Mouse (Mus musculus) brain, embryonic 18.5 days (tissue): ENCODE measurements around the gene Rnf150.

ENCODE experiments used
- DNase-seq: peaks from one replicate; pipeline ENCODE4 v3.0.0-alpha.2; 2012; ENCODE audit warnings: low read depth, low spot score

The Rnf150 gene

GRCm38 (mm10) chr8:82939912-82940311 lies 76.8 kb downstream of the Rnf150 start:
- no peak for DNase-seq

GRCm38 (mm10) chr8:82943223-82944006 lies 80.3 kb downstream of the Rnf150 start:
- no peak for DNase-seq

- DNase-seq = no peak
These were observed 82.7 kb downstream of the Rnf150 start for GRCm38 (mm10) chr8:82945867-82946266.

- DNase-seq = no peak
These were observed 83.5 kb downstream of the Rnf150 start for GRCm38 (mm10) chr8:82946658-82947057.

GRCm38 (mm10) chr8:82955162-82955754 lies 92.1 kb downstream of the Rnf150 start:
- no peak for DNase-seq

GRCm38 (mm10) chr8:82959491-82959890 lies 96.3 kb downstream of the Rnf150 start:
- DNase-seq = no peak

DNA sequence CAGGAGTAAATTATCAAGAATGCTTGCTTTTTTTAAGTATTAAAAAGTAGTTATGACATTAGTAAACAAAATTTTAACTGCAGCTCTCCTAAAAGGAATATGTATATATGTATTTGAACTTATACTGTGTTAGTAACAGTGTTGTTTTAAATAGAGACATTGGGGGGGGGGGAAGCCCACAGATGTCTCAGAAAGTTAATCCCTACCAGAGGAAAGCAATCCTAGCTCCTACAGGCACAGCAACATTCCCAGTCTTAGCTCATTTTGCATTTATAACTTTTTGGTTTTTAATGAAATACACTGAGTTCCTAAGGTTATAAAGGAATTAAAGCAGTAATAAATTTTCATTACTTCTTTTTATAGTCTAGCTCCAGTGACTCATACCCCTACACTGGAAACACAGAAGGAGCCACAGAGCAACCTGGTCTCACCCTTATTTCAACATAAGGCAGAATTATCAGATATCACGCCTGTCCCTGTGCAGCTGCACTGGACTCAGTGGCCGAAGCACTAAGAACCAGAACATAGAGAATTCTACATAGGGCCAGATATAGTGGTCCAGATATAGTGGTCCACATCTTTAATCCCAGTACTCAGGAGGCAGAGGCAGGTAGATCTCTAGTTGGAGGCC lies 96.9 kb downstream of the Rnf150 start:
- no peak for DNase-seq

DNA sequence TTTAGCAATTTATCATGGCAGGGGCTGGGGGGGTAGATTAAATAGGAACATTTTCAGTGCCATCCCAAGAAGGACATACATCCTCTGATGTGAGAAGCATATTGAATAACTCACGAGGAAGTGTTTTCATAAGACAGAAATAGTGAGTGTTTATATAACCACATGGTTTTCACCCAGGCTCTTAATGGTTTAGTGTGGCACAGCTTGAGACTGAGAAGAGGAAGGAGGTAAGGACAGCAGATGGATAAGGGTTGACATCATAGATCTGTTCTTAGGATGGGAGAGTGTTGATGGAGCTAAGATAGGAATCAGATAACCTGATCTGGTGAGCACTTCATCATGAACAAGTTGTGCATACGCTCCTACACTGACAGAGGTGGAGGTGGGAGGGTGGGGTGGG lies 101.4 kb downstream of the Rnf150 start:
- DNase-seq = no peak

GRCm38 (mm10) chr8:82967879-82968678 lies 104.9 kb downstream of the Rnf150 start:
- DNase-seq = no peak

- DNase-seq = no peak
These were observed 106.8 kb downstream of the Rnf150 start for GRCm38 (mm10) chr8:82969967-82970366.

DNA sequence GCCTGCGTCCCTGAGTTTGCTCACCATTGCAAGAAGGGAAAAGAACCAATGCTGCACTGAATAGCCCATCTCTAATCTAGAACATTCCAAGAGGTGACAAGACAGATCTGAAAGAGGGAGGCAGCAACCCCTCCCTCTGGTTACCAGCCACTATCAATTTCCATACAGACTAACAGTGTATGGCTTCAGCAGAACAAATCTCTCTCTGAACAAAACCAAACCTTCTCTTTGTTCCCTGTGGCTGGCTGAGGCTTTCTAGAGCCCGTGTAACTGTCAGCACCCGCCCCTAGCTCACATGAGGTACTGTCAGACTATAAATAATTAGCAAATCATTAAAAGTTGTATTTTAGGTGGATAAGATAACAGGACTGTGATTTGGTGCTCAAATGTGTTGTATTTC lies 109.7 kb downstream of the Rnf150 start:
- DNase-seq = no peak

GRCm38 (mm10) chr8:82973331-82973730 lies 110.2 kb downstream of the Rnf150 start:
- DNase-seq = no peak

DNA sequence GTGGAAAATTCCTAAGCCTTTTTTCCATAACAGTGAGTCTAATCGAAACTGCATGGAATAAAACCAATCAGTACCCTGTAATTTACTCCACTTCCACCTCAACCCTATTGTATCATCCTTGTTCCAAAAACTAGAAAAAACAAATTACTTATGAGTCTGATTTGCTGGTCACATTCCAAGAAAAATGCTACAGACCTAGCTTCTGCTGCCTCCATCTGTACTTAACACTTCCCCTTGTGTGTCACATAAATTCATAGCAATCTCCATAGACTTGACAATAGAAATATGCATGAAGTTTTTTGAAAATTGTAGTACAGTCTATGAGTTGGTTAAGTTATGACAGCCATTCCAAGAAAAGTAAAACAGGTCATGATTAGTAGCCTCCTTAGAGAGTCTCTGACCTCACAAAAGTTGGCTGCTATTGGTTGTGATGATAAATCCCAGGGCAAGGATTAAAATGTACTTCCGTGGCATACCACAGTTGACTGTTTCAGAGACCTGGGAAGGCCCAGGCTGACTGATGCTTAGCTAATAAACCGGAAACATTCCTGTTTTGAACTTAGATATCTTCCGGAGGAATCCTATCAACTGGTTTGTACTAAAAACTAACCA lies 118.2 kb downstream of the Rnf150 start:
- DNase-seq = peak; percentile 36

- no peak for DNase-seq
These were observed 119.7 kb downstream of the Rnf150 start for GRCm38 (mm10) chr8:82982873-82983272.

DNA sequence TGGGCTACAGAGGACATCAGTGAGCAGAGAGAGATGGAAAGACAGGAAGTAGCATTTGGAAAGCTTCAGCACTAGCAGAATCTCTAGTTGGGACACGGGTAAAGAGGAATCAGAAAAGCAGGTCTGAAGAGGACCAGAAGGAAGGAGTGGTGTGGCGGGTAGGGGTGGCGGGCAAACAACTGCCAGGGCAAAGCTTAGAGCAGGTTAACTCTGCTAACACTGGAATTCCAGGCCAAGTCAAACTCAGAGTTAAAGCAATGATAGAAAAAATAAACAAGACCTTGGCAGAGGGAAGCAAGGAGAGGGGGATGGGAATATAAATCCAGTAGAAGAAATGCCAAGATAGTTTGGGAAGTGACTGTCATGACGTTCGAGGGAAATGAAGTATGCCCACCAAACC lies 120.1 kb downstream of the Rnf150 start:
- no peak for DNase-seq

DNA sequence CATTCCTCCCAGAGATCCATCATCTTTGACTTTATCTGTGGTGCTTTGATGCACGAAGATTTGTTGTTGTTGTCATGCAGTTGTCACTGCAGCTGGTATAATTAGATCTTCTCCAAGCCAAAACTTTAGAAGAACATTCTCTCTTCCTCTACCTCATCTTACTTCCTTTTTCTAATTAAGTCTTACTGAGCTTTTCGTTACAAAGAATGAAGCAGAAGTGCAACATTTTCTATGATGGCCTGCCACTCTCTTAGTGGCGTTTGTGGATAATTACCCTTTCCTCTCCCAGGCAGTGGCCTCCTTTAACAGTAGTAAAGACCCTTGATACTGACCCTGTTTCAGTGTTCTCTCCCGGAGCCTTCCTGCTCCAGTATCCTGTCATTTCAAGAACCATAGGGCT lies 128.9 kb downstream of the Rnf150 start:
- no peak for DNase-seq

GRCm38 (mm10) chr8:82995727-82996438 lies 132.7 kb downstream of the Rnf150 start:
- no peak for DNase-seq

DNA sequence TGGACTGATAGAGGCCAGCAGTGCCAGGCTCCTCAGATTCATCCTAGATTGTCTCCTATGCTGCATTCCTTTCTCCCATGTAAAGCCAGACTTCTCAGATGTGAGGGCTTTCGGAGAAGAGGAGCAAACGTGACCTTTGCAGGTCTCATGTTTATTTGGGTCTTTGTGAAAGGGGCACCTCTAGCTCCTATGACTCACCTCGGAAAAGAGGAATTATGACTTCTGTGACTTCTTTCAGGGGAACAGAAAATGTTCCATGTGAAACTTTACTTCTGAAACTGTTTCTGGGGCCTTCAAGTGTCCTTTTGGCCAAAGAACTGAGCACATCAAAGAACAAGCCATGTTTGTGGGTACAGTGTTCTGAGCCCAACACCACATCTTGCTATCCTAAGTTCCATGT lies 133.7 kb downstream of the Rnf150 start:
- DNase-seq = no peak

DNA sequence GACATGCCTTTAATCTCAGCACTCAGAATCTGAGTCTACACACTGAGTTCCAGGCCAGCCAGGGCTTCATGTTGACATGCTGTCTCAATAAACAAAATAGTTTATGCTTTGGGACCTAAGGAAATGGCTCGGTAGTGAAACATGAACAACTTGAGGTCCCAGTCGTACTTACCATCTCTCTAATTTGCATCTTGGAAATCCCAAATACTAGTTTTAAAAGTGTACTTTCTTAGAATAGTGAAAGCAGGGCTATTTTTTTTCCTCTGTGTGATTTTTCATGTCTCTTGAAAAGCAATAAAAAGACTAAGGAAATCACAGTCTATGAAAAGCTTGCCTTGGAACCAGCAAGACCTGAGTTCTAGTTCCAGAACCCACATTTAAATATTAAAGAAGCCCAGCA lies 135.6 kb downstream of the Rnf150 start:
- DNase-seq = no peak

- DNase-seq = peak; percentile 16
These were observed 140.0 kb downstream of the Rnf150 start for GRCm38 (mm10) chr8:83003187-83003586.

GRCm38 (mm10) chr8:83009481-83009880 lies 146.3 kb downstream of the Rnf150 start:
- no peak for DNase-seq
